Mouse (Mus musculus) inflammation-experienced regulatory T-cells (primary cell): Measurements from ENCODE around the gene Abl2. TPM values are rescaled to one million over a fixed set of nuclear protein-coding genes. Genes with fewer than 3 reads are reported as not detected.

Source experiments
- polyA plus RNA-seq, 2 experiments: library from polyadenylated mRNA; unstranded; fragments of 100-300 nt; shearing (Covaris generic); gene quantifications; one replicate each; pipeline ENCODE4 v1.2.1; 2017

The Abl2 gene
- 1 to 10 TPM; 2.6 to 4.8 TPM for polyA plus RNA-seq

GRCm38 (mm10) chr1:156558024-156558930 is at the start of gene Abl2:
Abl2 (plus strand) TSS chr1:156558786.

DNA sequence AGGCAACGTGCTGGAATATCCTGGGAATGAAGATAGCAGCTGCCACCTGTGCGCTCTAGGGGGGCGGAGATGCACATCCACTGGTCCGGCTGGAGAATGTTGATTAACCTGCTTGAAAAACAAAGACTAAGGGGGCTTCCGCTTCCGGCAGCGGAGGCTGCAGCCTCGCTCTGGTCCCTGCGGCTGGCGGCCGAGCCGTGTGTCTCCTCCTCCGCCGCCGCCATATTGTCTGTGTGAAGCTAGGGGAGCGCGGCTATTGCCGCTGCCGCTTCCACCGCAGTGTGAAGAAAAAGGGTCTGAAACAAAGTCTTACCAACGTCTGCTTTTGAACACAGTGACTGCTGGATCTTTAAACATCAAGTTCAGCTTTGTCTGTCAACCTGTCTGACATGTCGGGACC is 34.7 kb upstream of the Abl2 start, which contains the start of gene Gm10031:
TSS of gene Gm10031 (plus strand) at position 171 of the 400 bp plus-strand sequence.

DNA sequence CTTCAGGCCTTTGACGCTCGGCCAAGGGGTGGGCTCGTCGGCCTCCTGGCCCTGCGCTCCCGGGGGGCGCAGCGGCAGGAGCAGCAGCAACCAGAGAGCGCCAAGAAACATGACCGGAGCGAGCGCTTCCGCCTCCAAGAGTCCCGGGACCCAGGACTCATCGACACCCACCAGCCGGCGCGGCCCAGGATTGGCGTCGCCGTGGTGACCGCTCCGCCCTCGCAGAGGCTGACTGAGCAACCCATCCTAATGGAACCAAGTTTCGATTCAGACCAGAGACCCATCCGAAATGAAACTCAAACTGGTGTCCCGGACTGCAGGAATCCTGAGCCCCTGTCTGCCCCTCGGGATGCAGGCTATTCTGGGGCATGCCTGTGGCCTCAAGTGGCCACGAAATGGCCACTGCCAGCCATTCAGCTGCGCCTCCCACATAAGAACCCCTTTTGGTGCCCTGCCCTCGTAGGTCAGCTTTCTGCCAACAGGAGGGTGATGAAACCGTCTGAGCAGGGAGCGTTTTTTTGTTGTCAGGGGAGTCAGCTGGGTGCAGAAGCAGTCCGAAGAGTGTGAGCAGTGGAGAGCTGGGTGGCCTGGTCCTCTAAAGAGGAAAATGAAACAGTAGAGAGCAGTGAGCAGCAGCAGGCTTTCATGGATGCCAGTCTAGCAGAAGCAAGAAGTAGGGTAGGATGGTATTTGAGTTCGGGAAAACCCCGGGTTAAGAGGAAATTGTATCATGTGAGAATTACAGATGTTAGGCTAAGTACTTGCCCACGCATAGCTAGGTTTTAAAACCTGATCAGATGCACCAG is 115.8 kb downstream of the Abl2 start, which contains the start of gene Tor3a:
TSS of gene Tor3a (minus strand) at position 162 of the 806 bp plus-strand sequence.

Other genes starting within 250 kb of the Abl2 start
- gene Nphs2, start 248.1 kb upstream of the Abl2 start, polyA plus RNA-seq, result not detected
- gene Gm2000, start 192.7 kb upstream of the Abl2 start, polyA plus RNA-seq, result 1,000 to 10,000 TPM; 1,151 to 1,306 TPM
- 1 to 10 TPM in 1 of 2 experiments, under 1 TPM in 1; 0.49 to 2.5 TPM for gene Axdnd1, start 137.6 kb upstream of the Abl2 start, polyA plus RNA-seq
- 10 to 100 TPM; 30.9 to 43.2 TPM for gene Soat1, start 84.5 kb upstream of the Abl2 start, polyA plus RNA-seq
- under 1 TPM; 0.48 to 0.58 TPM for gene Gm10031, start 34.8 kb upstream of the Abl2 start, polyA plus RNA-seq
- gene Tor3a, start 115.6 kb downstream of the Abl2 start, polyA plus RNA-seq, result 10 to 100 TPM; 45.1 to 46.9 TPM
- 10 to 100 TPM; 25.4 to 28.4 TPM for gene Fam20b, start 160.3 kb downstream of the Abl2 start, polyA plus RNA-seq